Mouse (Mus musculus) brain, embryonic 14.5 days (tissue): ENCODE measurements around the gene Plp2. TPM values are rescaled to one million over a fixed set of nuclear protein-coding genes. Genes with fewer than 3 reads are reported as not detected.
A peak's percentile ranks its signal among the peaks of the same experiment; 100 is the strongest.
"Not testable (repeated sequence)": the region's sequence is repeated elsewhere in the genome, so short reads cannot be mapped to it uniquely, and the experiment has no call there.

ENCODE experiments used
- DNase-seq: peaks from one replicate; pipeline ENCODE4 v3.0.0-alpha.2; 2011; ENCODE audit warnings: low read depth
- CTCF ChIP-seq: fragments of 200-500 bp; IDR thresholded peaks from 2 replicates; pipeline ENCODE4 v1.5.1; 2012; ENCODE audit warnings: inconsistent platforms, mild to moderate bottlenecking, moderate library complexity, borderline replicate concordance; ENCODE audit not compliant: insufficient read depth, insufficient read length; ENCODE audit errors: extremely low read depth
- POLR2A ChIP-seq: fragments of 200-500 bp; IDR thresholded peaks from 2 replicates; pipeline ENCODE4 v1.6.1; 2012; ENCODE audit warnings: mild to moderate bottlenecking, inconsistent platforms, borderline replicate concordance; ENCODE audit not compliant: poor library complexity, insufficient read depth, insufficient read length, severe bottlenecking; ENCODE audit errors: extremely low read depth
- polyA plus RNA-seq: library from polyadenylated mRNA; depleted of rRNA; stranded (reverse); fragments of >200 nt; gene quantifications from 2 replicates; pipeline ENCODE4 v1.2.3, GENCODE M21; 2012; rRNA removed

Gene Plp2
- polyA plus RNA-seq = 42.9 and 51.1 TPM in 2 replicates

DNA sequence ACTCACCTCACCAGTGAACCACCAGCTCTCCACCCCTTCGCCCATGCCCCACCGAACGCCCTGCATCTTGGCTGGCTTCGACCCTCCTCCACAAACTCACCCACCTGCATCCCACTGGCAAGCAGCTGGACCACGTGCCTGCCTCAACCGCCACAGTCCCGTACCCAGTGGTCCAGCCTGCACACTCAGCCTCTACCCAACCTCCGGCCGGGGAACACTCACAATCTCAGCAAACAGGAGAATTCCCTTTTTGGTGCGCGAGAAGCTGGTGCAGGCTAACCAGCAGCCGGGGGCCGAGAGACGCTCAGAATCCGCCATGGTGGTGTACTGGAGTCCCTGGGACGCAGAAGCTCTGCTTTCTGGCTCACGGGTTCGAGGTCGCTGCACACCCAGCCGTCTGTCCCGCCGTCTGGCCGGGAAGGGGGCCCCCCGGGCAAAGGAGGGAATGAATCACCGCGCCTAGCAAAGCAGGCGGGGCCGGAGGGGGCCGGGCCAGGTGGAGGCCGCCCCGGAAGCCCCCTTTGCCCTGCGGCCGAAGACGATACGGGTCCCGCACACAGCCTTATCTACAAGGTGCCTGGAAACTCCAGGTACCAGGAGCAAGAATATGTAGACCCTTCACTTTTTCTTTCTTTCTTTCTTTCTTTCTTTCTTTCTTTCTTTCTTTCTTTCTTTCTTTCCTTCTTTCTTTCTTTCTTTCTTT, at the start of gene Plp2:
Gene Plp2, minus strand, starts transcription at position 470 of the 703 bp plus-strand sequence.
- peak; percentile 40 for DNase-seq
- TF ChIP-seq CTCF (no peak), POLR2A (no peak)

GRCm38 (mm10) chrX:7716058-7716457, 44.9 kb upstream of the Plp2 start:
- not testable (repeated sequence) for DNase-seq

GRCm38 (mm10) chrX:7714135-7714899, 43.1 kb upstream of the Plp2 start, which contains the start of gene Wdr45:
Wdr45 (plus strand) TSS chrX:7714333.
- peak; percentile 98 for DNase-seq

DNA sequence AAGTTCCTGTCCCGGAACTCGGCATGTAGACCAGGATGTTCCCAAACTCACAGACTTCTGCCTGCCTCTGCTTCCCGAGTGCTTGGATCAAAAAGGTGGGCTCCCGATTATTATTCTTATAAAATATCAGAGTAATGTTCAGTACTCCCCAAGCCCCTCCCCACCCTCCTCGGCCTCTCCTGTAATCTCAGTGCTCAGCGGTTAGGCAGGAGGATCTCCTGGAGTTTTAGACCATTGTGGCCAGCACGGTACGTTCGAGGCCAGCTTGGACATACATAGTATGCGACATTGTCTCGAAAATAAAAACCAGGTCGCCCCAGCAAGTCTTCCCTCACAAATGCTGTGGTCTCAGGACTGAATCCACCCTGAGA, 42.6 kb upstream of the Plp2 start:
- DNase-seq = not testable (repeated sequence)

- TF ChIP-seq POLR2A = peak; percentile 17; the same call in 1 of the 2 replicates
- no peak for TF ChIP-seq CTCF
- peak; percentile 98 for DNase-seq
These were observed 25.8 kb upstream of the Plp2 start, which contains the start of gene Gpkow for GRCm38 (mm10) chrX:7696954-7697381. Gpkow (plus strand) TSS chrX:7697131.

DNA sequence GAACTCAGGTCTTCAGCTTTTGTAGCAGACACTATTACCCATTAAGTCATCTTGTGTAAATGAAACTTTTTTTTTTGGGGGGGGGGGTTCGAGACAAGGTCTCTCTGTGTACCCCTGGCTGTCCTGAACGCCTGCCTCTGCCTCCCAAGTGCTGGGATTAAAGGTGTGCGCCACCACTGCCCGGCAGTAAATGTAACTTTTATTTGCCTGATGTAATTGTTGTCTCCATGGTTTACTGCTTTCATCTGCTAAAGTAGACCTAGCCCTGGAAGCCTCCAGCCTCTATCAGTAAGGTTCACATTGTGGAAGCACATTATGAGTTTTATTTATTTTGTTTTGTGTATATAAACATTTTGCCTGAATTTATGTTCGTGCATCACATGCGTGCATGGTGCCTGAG, 25.3 kb upstream of the Plp2 start:
- TF ChIP-seq CTCF = no peak
- no peak for TF ChIP-seq POLR2A
- no peak for DNase-seq

GRCm38 (mm10) chrX:7692862-7693261, 21.7 kb upstream of the Plp2 start:
- peak; percentile 36 for DNase-seq
- TF ChIP-seq CTCF (no peak), POLR2A (no peak)

GRCm38 (mm10) chrX:7690486-7690885, 19.3 kb upstream of the Plp2 start:
- no peak for DNase-seq
- TF ChIP-seq CTCF (no peak), POLR2A (no peak)

GRCm38 (mm10) chrX:7688321-7688720, 17.1 kb upstream of the Plp2 start:
- TF ChIP-seq POLR2A (no peak), CTCF (no peak)
- DNase-seq = no peak

GRCm38 (mm10) chrX:7680864-7681263, 9.7 kb upstream of the Plp2 start, which contains the start of gene Magix:
Magix (minus strand) TSS chrX:7681251.
- no peak for DNase-seq
- no peak for TF ChIP-seq CTCF
- no peak for TF ChIP-seq POLR2A

DNA sequence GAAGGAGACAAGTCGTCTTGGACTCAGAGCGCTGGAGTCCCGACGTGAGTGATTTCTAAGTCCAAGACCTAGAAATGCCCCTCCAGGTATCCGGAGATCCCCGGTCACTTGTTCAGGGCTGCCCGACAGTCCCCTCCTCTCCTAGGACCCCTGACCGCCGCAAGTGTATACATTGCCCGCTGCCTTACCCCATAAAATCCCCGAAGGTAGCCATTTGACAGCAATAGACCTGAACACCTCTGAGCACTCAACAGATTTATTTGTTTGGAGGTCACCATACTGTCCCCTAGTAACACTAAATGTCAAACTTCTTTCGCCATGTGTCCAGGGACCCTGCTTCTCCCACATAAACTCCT, 8.8 kb upstream of the Plp2 start:
- no peak for DNase-seq
- no peak for TF ChIP-seq CTCF
- no peak for TF ChIP-seq POLR2A

- TF ChIP-seq CTCF (peak; percentile 74), POLR2A (no peak)
- peak; percentile 95 for DNase-seq
These were observed 8.3 kb upstream of the Plp2 start for GRCm38 (mm10) chrX:7679405-7680056.

GRCm38 (mm10) chrX:7678986-7679385, 7.8 kb upstream of the Plp2 start:
- TF ChIP-seq POLR2A (no peak), CTCF (no peak)
- DNase-seq = no peak
